Mouse (Mus musculus) ovary, adult 10 weeks (tissue): ENCODE data around the gene Nr4a3. TPM values are rescaled to one million over a fixed set of nuclear protein-coding genes. Genes with fewer than 3 reads are reported as not detected.

Source experiments
- polyA plus RNA-seq: library from polyadenylated mRNA; stranded (reverse); fragments of 350-450 nt; fragmentation: Illumina TruSeq; extraction: RNeasy Lipid Tissue Mini Kit (QIAGEN cat#74804); gene quantifications from one replicate; pipeline ENCODE4 v1.2.3, GENCODE M21; 2014

Nr4a3 gene
- 1.7 TPM for polyA plus RNA-seq

GRCm38 (mm10) chr4:48044491-48045211 is at the start of gene Nr4a3:
Gene Nr4a3 (plus strand): TSS chr4:48045153.

GRCm38 (mm10) chr4:48124773-48125469 is 80.0 kb downstream of the Nr4a3 start, which contains the start of gene Stx17:
Gene Stx17 (plus strand): TSS chr4:48124915.

Other genes with a start within 250 kb of the Nr4a3 start
- 34.6 TPM for gene Stx17, start 79.8 kb downstream of the Nr4a3 start, polyA plus RNA-seq
- gene Erp44, start 234.4 kb downstream of the Nr4a3 start, polyA plus RNA-seq = 240 TPM
- 15.8 TPM for gene Invs, start 234.6 kb downstream of the Nr4a3 start, polyA plus RNA-seq